Mouse (Mus musculus): ENCODE results near the gene Stam. TPM values are rescaled to one million over a fixed set of nuclear protein-coding genes. Genes with fewer than 3 reads are reported as not detected.
"Not testable (repeated sequence)": the region's sequence is repeated elsewhere in the genome, so short reads cannot be mapped to it uniquely, and the experiment has no call there.

The Stam gene
- 13.0 and 14.8 TPM in 2 replicates for polyA plus RNA-seq (2012; rRNA removed)

- DNase-seq (ENCODE audit: low read depth), result peak; percentile 70
Measured at GRCm38 (mm10) chr2:14073362-14074220, at the start of gene Stam. Gene Stam, plus strand, starts transcription at chr2:14074098.

- no peak for DNase-seq (ENCODE audit: low read depth)
Measured at GRCm38 (mm10) chr2:14041249-14041648, 32.6 kb upstream of the Stam start.

DNA sequence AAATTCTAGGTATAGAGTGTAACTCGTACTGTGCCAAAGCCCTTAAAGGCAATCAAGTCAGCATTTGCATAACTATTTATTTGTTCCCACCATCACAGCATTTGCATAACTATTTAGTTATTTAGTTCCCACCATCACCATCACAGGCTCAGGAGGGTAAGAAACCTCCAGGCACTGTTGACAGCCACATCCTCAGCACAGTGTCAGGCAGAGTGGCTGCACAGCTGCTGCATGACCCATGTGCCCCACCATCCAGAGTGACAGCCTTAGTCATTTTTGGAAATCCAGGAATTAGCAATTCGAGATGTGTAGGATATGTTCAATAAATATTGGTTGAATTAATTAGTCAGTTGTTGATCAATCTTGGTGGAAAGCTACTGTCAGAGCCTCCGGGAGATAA lies 30.9 kb upstream of the Stam start:
- DNase-seq (ENCODE audit: low read depth), result no peak

DNA sequence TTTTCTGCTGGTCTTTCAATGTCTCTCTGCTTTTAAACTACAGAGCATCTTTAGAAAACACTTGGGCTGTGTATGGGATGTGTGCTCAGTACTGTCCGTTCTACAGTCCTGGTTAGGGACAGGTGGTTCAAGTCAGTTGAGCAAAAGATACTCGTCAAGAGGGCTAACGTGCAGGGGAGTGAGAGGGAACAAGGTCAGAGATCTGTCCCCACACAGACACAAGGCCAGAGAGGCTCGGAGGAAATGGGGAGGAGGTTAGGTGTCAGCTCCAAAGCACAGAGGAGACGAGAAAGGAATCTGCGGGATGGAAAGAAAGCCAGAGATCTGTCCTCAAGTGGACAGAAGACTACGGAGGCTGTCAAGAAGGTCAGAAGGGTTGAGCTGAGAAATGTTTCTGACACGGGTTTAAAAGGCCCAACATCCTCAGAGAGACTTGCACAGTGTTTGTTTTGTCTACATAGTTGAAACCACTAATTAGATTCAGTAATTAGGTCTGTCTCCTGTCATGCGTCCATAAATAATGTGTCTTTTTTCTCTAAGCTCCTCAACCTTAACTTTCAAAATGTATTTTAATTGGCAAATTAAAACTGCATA lies 30.2 kb upstream of the Stam start:
- no peak for DNase-seq (ENCODE audit: low read depth)

DNA sequence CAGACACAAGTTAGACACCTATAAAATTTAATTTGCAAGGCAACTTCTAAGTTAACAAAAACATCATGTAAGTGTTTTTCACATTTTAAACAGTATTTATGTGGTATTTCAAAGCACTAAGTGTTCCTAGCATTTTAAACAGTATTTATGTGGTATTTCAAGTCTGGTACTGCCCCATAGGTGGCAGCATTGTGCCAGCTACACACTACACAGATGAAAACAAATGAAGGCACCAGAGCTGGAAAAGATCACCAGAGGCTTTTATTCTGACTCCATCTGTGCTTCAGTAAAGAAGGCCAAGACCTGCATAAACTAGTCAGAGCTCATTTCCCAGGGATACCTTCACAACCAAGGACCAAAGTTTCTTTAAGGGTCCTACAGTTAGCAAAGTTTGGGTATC lies 25.5 kb upstream of the Stam start:
- DNase-seq (ENCODE audit: low read depth), result no peak

DNA sequence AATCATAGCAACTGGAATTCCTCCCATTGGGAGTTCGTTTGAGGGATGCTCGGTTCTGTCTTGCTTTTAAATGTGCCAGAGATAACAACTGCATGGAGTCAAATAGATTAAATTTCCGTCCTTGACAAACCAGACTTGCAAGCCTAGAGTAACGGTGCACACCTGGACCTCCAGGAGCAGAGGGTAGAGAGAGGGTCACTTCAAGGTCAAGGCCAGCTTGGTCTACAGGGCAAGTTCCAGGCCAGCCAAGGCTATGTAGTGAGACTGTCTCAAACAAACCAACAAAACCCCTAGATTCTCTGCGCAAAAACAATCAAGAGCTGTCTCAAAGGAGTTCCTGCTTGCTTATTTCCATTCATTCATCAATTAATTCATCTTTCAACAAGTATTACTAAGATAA lies 25.1 kb upstream of the Stam start:
- DNase-seq (ENCODE audit: low read depth), result no peak

- DNase-seq (ENCODE audit: low read depth), result no peak
Measured at GRCm38 (mm10) chr2:14053618-14054017, 20.3 kb upstream of the Stam start.

DNA sequence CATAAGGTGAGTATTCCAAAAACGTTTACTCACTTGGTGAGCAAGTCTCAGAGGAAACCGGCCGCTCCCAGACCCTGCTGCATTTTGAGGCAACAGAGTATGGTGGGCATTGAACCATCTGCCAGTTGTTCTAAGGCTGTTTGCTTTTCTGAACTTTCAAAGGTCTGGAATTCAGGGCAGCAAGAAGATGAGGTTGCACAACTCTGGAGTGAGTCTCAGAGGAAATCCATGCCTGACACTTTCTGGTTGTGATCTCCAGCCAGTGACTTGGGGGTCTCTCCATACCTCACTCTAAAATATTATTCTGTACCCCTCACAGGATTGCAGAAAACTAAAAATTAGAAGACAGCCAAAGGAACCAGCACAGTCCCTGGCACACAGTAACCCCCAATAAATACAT lies 19.7 kb upstream of the Stam start:
- no peak for DNase-seq (ENCODE audit: low read depth)

GRCm38 (mm10) chr2:14054716-14055115 lies 19.2 kb upstream of the Stam start:
- no peak for DNase-seq (ENCODE audit: low read depth)

- no peak for DNase-seq (ENCODE audit: low read depth)
Measured at GRCm38 (mm10) chr2:14055168-14055565, 18.7 kb upstream of the Stam start.

DNA sequence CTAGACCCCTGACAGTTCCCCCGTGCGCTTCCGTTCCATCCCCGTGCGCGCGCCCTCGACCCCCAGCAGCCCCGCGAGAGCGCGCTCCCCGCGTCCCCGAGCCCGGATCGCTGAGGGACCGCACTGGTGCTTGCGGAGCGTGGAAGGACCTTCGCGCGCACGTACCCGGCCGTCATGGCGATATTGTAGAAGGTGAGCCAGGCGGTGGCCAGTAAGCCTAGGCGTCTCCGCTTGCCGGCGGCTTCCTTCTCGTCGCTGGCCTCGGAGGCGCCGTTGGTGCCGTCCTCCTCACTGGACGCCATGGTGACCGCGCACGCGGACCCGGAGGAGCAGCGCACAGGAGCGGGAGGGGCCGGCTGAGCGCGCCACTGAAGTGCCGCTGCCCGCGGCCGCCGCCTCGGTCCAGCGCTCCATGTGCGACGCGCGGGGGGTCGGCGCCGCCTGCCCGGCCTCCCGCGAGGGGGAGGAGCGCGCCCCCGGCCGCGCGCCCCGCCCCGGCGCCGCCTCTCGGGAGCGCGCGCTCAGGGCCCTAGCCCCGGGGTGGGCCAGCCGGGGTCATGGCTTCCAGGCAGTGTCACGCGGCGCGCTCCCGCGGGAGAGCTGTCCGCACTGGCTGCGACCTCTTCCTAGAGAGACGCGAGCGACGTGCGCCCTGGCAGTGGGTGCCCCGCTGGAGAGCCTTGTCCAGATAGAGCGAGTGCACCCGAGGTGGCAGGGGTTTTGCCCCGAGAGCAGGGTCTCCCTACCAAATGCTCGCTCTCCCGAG lies 18.1 kb upstream of the Stam start, which contains the start of gene Hacd1:
Gene Hacd1, minus strand, starts transcription at position 570 of the 766 bp plus-strand sequence.
- DNase-seq (ENCODE audit: low read depth), result no peak

- no peak for DNase-seq (ENCODE audit: low read depth)
Measured at GRCm38 (mm10) chr2:14065704-14066650, 7.9 kb upstream of the Stam start.

DNA sequence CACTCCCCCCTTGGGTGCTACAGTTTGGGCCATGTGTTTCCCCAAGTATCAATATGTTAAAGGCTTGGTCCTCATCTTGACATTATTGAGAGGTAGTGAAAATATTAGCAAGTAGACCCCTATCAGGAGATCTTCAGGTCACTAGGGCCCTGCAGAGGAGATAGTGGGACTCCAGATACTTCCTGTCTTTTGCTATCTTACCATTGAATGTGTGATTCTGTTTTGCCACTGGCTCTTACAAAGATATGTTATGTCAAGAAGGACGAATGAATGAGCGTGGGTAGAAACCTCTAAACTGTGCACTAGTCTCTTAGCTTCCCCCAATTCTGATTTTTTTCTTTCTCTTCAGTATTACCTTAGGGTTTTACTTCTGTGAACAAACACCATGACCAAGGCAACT lies 4.9 kb upstream of the Stam start:
- DNase-seq (ENCODE audit: low read depth), result no peak

GRCm38 (mm10) chr2:14070466-14070865 lies 3.4 kb upstream of the Stam start:
- no peak for DNase-seq (ENCODE audit: low read depth)

GRCm38 (mm10) chr2:14073008-14073361 lies 913 bp upstream of the Stam start:
- DNase-seq (ENCODE audit: low read depth), result no peak

DNA sequence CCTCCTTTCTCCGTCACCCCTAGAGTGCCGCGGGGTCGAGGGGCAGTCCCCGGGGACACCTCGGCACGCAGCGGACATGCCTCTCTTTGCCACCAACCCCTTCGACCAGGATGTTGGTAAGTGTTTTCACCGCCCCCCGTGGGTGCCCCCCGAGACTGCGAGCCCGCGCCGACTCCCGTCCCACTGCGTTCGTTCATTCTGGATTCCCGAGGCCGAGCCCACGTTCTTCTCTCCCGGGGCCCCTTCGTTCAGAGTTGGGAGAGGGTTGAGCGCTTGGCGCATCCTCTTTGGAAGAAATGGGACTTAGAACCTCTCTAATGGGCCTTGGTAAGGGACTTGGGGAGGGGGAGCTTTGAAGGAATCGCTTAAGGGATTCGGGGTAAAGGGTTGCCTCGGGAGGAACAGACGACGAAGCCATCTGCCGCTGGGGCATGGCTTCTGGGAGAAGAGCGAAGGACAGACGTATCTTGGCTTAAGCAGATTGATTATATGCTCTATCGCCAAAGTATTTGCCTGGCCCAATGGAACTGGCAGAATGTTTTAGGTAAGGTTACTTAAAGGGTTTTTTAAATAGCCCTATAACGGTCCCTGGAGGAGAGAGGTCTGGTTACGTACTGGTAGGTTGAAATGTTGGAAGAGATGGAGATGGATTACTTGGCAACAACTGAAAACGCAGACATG lies 463 bp downstream of the Stam start:
- DNase-seq (ENCODE audit: low read depth), result no peak

GRCm38 (mm10) chr2:14078527-14078926 lies 4.6 kb downstream of the Stam start:
- DNase-seq (ENCODE audit: low read depth), result not testable (repeated sequence)

GRCm38 (mm10) chr2:14100533-14100932 lies 26.6 kb downstream of the Stam start:
- no peak for DNase-seq (ENCODE audit: low read depth)

DNA sequence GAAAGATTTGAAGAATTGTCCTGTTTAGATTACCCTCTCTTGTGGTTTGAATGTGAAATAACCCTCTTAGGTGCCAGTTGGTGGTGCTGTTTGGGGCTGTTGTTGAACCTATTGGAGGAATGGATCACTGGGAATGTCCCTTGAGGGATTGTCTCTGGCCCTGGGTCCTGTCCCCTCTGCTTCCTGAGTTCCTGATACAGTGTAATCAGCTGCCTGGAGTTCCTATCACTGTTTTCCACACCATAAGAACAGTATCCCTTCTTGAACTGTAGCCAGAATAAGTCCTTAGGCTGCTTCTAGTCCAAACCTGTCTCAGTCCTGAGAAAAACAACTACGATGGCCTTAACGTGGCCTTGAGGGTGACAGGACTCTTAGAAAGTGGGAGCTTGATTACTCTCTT lies 28.7 kb downstream of the Stam start:
- no peak for DNase-seq (ENCODE audit: low read depth)

- DNase-seq (ENCODE audit: low read depth), result no peak
Measured at GRCm38 (mm10) chr2:14103924-14104323, 30.0 kb downstream of the Stam start.

- no peak for DNase-seq (ENCODE audit: low read depth)
Measured at GRCm38 (mm10) chr2:14107673-14108072, 33.8 kb downstream of the Stam start.
